Mouse (Mus musculus): ENCODE measurements around the gene Arid3c. TPM values are rescaled to one million over a fixed set of nuclear protein-coding genes. Genes with fewer than 3 reads are reported as not detected.
"Not testable (repeated sequence)": the region's sequence is repeated elsewhere in the genome, so short reads cannot be mapped to it uniquely, and the experiment has no call there.

Gene Arid3c
- total and polyA plus RNA-seq, 3 experiments: not detected

GRCm38 (mm10) chr4:41690014-41690413, 40.9 kb downstream of the Arid3c start:
- intact Hi-C loops (cut with DNase I); H3K27ac ChIP-seq; DNase-seq; H3K36me3 ChIP-seq (ENCODE audit: control insufficient read depth, insufficient read depth, low read length); H3K27me3 ChIP-seq (ENCODE audit: control insufficient read depth, insufficient read depth, low read length); H3K4me3 ChIP-seq; H3K4me1 ChIP-seq (ENCODE audit: control insufficient read depth, insufficient read depth, low read length); H3K79me2 ChIP-seq (replicated peaks; ENCODE audit: control insufficient read depth, insufficient read depth, low read length); H3K9ac ChIP-seq (ENCODE audit: low read depth, low read length): not testable (repeated sequence)
- WGBS: no CpG with 5 or more reads among the region's 4 CpGs

GRCm38 (mm10) chr4:41688562-41688961, 42.4 kb downstream of the Arid3c start:
- intact Hi-C loops (cut with DNase I); H3K27ac ChIP-seq; H3K4me1 ChIP-seq (ENCODE audit: control insufficient read depth, insufficient read depth, low read length); H3K4me3 ChIP-seq; DNase-seq; H3K27me3 ChIP-seq (ENCODE audit: control insufficient read depth, insufficient read depth, low read length); H3K9ac ChIP-seq (ENCODE audit: low read depth, low read length); H3K79me2 ChIP-seq (replicated peaks; ENCODE audit: control insufficient read depth, insufficient read depth, low read length); H3K36me3 ChIP-seq (ENCODE audit: control insufficient read depth, insufficient read depth, low read length): not testable (repeated sequence)
- WGBS: 64% methylated on average over 1 of the region's 1 CpGs

GRCm38 (mm10) chr4:41685882-41686492, 45.0 kb downstream of the Arid3c start:
- H3K4me1 ChIP-seq (ENCODE audit: control insufficient read depth, insufficient read depth, low read length); DNase-seq; H3K36me3 ChIP-seq (ENCODE audit: control insufficient read depth, insufficient read depth, low read length); H3K9ac ChIP-seq (ENCODE audit: low read depth, low read length); H3K27me3 ChIP-seq (ENCODE audit: control insufficient read depth, insufficient read depth, low read length); H3K79me2 ChIP-seq (replicated peaks; ENCODE audit: control insufficient read depth, insufficient read depth, low read length); intact Hi-C loops (cut with DNase I); H3K27ac ChIP-seq; H3K4me3 ChIP-seq: not testable (repeated sequence)
- 71% methylated on average over 9 of the region's 10 CpGs for WGBS

- H3K79me2 ChIP-seq (replicated peaks; ENCODE audit: control insufficient read depth, insufficient read depth, low read length); H3K27ac ChIP-seq; DNase-seq; H3K9ac ChIP-seq (ENCODE audit: low read depth, low read length); H3K4me3 ChIP-seq; H3K27me3 ChIP-seq (ENCODE audit: control insufficient read depth, insufficient read depth, low read length); H3K36me3 ChIP-seq (ENCODE audit: control insufficient read depth, insufficient read depth, low read length); H3K4me1 ChIP-seq (ENCODE audit: control insufficient read depth, insufficient read depth, low read length); intact Hi-C loops (cut with DNase I): not testable (repeated sequence)
- 6% methylated on average over 14 of the region's 14 CpGs for WGBS
Measured at GRCm38 (mm10) chr4:41684931-41685453, 46.0 kb downstream of the Arid3c start.

- WGBS: 6% methylated on average over 24 of the region's 27 CpGs
- H3K4me3 ChIP-seq: not testable (repeated sequence)
Measured at GRCm38 (mm10) chr4:41684131-41684930, 46.6 kb downstream of the Arid3c start.

GRCm38 (mm10) chr4:41683303-41683702, 47.6 kb downstream of the Arid3c start:
- H3K36me3 ChIP-seq (ENCODE audit: control insufficient read depth, insufficient read depth, low read length); H3K27me3 ChIP-seq (ENCODE audit: control insufficient read depth, insufficient read depth, low read length); DNase-seq; H3K79me2 ChIP-seq (replicated peaks; ENCODE audit: control insufficient read depth, insufficient read depth, low read length); H3K4me3 ChIP-seq; H3K4me1 ChIP-seq (ENCODE audit: control insufficient read depth, insufficient read depth, low read length); intact Hi-C loops (cut with DNase I); H3K9ac ChIP-seq (ENCODE audit: low read depth, low read length); H3K27ac ChIP-seq: not testable (repeated sequence)
- WGBS: 0% methylated on average over 2 of the region's 27 CpGs

More at GRCm38 (mm10) chr4:41684131-41684930, 46.6 kb downstream of the Arid3c start:
- H3K27me3 ChIP-seq (ENCODE audit: control insufficient read depth, insufficient read depth, low read length); DNase-seq; H3K79me2 ChIP-seq (replicated peaks; ENCODE audit: control insufficient read depth, insufficient read depth, low read length); H3K36me3 ChIP-seq (ENCODE audit: control insufficient read depth, insufficient read depth, low read length); H3K27ac ChIP-seq; H3K9ac ChIP-seq (ENCODE audit: low read depth, low read length); H3K4me1 ChIP-seq (ENCODE audit: control insufficient read depth, insufficient read depth, low read length); intact Hi-C loops (cut with DNase I): not testable (repeated sequence)

- 48% methylated on average over 6 of the region's 6 CpGs for WGBS
- no peak overlapping the region for H3K4me3 ChIP-seq
- no peak overlapping the region for H3K9ac ChIP-seq (ENCODE audit: low read depth, low read length)
- TF ChIP-seq POLR2A (IDR thresholded peaks at IDR 0.05; ENCODE audit: insufficient read depth, low read depth, low read length) (no peak), CTCF (IDR thresholded peaks at IDR 0.05) (no peak), EP300 (IDR thresholded peaks at IDR 0.05; ENCODE audit: insufficient read depth, low read depth, low read length) (no peak)
- H3K36me3 ChIP-seq (ENCODE audit: control insufficient read depth, insufficient read depth, low read length): no peaks in the 10 kb centered on the region
- H3K79me2 ChIP-seq (replicated peaks; ENCODE audit: control insufficient read depth, insufficient read depth, low read length): no peaks in the 10 kb centered on the region
- H3K27me3 ChIP-seq (ENCODE audit: control insufficient read depth, insufficient read depth, low read length): no peaks in the 10 kb centered on the region
- DNase-seq: no peak
- intact Hi-C loops (cut with DNase I): no loop called here
- no peaks in the 10 kb centered on the region for H3K4me1 ChIP-seq (ENCODE audit: control insufficient read depth, insufficient read depth, low read length)
- no peak overlapping the region for H3K27ac ChIP-seq
Measured at GRCm38 (mm10) chr4:41682789-41683188, 48.2 kb downstream of the Arid3c start.

Data from heart, adult 2 months (tissue).